Mouse (Mus musculus) stomach, postnatal 0 days (tissue): ENCODE results near the gene Gm572.

Experiments
- CTCF ChIP-seq: IDR thresholded peaks from 2 replicates; pipeline ENCODE4 v1.5.1; 2016; ENCODE audit warnings: antibody characterized with exemption, low read depth, mild to moderate bottlenecking, moderate library complexity
- EP300 ChIP-seq: optimal IDR thresholded peaks from 2 replicates; pipeline ENCODE3; 2016; ENCODE audit warnings: antibody characterized with exemption

- TF ChIP-seq CTCF (no peak), EP300 (no peak)
Measured at GRCm38 (mm10) chr4:148714064-148714463, 70.9 kb downstream of the Gm572 start.
